Mouse (Mus musculus) embryonic facial prominence, embryonic 15.5 days (tissue): Measurements from ENCODE around the gene 4930402H24Rik. TPM values are rescaled to one million over a fixed set of nuclear protein-coding genes. Genes with fewer than 3 reads are reported as not detected.

Experiments used
- ATAC-seq: fragments of 200-750 bp; cut with Nextera tagmentation; 2 replicates; pipeline ENCODE4 v1.8.0; 2017; ENCODE audit warnings: low read depth, moderate TSS enrichment; ENCODE audit not compliant: insufficient number of reproducible peaks, low FRiP score, low TSS enrichment
- H3K27ac ChIP-seq: fragments of 300-500 bp; sonication (generic); replicated peaks from 2 replicates; pipeline ENCODE4 v1.5.1; 2015; ENCODE audit warnings: mild to moderate bottlenecking, inconsistent platforms
- H3K27me3 ChIP-seq: fragments of 300-500 bp; sonication (generic); 2 replicates; pipeline ENCODE4 v1.6.1; 2015; ENCODE audit warnings: inconsistent platforms
- H3K36me3 ChIP-seq: fragments of 300-500 bp; sonication (generic); 2 replicates; pipeline ENCODE4 v1.6.1; 2015; ENCODE audit warnings: mild to moderate bottlenecking, inconsistent platforms
- H3K4me1 ChIP-seq: fragments of 300-500 bp; sonication (generic); 2 replicates; pipeline ENCODE4 v1.6.1; 2015; ENCODE audit warnings: inconsistent platforms
- H3K4me2 ChIP-seq: fragments of 300-500 bp; sonication (generic); replicated peaks from 2 replicates; pipeline ENCODE4 v1.6.1; 2015; ENCODE audit warnings: mild to moderate bottlenecking, inconsistent platforms
- H3K4me3 ChIP-seq: fragments of 300-500 bp; sonication (generic); replicated peaks from 2 replicates; pipeline ENCODE4 v1.5.1; 2015; ENCODE audit warnings: mild to moderate bottlenecking, inconsistent platforms
- H3K9ac ChIP-seq: fragments of 300-500 bp; sonication (generic); 2 replicates; pipeline ENCODE4 v1.6.1; 2015; ENCODE audit warnings: inconsistent platforms
- H3K9me3 ChIP-seq: fragments of 300-500 bp; sonication (generic); replicated peaks from 2 replicates; pipeline ENCODE4 v1.6.1; 2016; ENCODE audit warnings: inconsistent platforms
- WGBS: fragments of 180-500 bp; shearing (Covaris S2); methylation state at CpG from one replicate; pipeline ENCODE4 v1.1.7; 2015; 5-methylcytosine and 5-hydroxymethylcytosine counted together
- polyA plus RNA-seq: library from polyadenylated mRNA; unstranded; fragments of >200 nt; fragmentation: Nextera tagmentation; extraction: Ambion mirVana; gene quantifications from 2 replicates; pipeline ENCODE4 v1.2.1, GENCODE M21; 2015

The 4930402H24Rik gene
- polyA plus RNA-seq: 35.7 and 36.7 TPM in 2 replicates

- peak; percentile 97 for ATAC-seq
- H3K9me3 ChIP-seq: no peaks in the 10 kb centered on the region
- H3K36me3 ChIP-seq: 0 out of 2 replicates have a peak, but pooled peaks cover 3% of the 10 kb centered on the region
- no peaks in the 10 kb centered on the region for H3K27me3 ChIP-seq
- H3K4me2 ChIP-seq: peak within 1 kb of the TSS; percentile 72
- peak within 1 kb of the TSS; percentile 96 for H3K4me3 ChIP-seq
- 5% methylated on average over 44 of the region's 50 CpGs for WGBS
- H3K4me1 ChIP-seq: peaks cover 21% of the 10 kb centered on the region
- H3K27ac ChIP-seq: peak within 1 kb of the TSS; percentile 84
- peak within 1 kb of the TSS; percentile 84 for H3K9ac ChIP-seq
These were observed at the start of gene 4930402H24Rik, which contains the start of gene Atrn for GRCm38 (mm10) chr2:130905751-130906583. TSS of gene 4930402H24Rik (minus strand) at chr2:130906406. TSS of gene Atrn (plus strand) at chr2:130906495.

GRCm38 (mm10) chr2:130950548-130950947, 44.3 kb upstream of the 4930402H24Rik start:
- no peak overlapping the region for H3K9ac ChIP-seq
- H3K27me3 ChIP-seq: no peaks in the 10 kb centered on the region
- H3K36me3 ChIP-seq: peaks cover 18% of the 10 kb centered on the region
- H3K4me1 ChIP-seq: no peaks in the 10 kb centered on the region
- H3K4me3 ChIP-seq: no peak overlapping the region
- H3K9me3 ChIP-seq: no peaks in the 10 kb centered on the region
- ATAC-seq: no peak
- no peak overlapping the region for H3K4me2 ChIP-seq
- WGBS: 0% methylated on average over 1 of the region's 1 CpGs
- no peak overlapping the region for H3K27ac ChIP-seq

GRCm38 (mm10) chr2:130949781-130950180, 43.6 kb upstream of the 4930402H24Rik start:
- ATAC-seq: no peak
- no peak overlapping the region for H3K4me2 ChIP-seq
- no peaks in the 10 kb centered on the region for H3K9me3 ChIP-seq
- H3K27ac ChIP-seq: no peak overlapping the region
- H3K36me3 ChIP-seq: peaks cover 18% of the 10 kb centered on the region
- H3K27me3 ChIP-seq: no peaks in the 10 kb centered on the region
- no peak overlapping the region for H3K9ac ChIP-seq
- no peak overlapping the region for H3K4me3 ChIP-seq
- H3K4me1 ChIP-seq: no peaks in the 10 kb centered on the region
- WGBS: 80% methylated on average over 2 of the region's 2 CpGs

DNA sequence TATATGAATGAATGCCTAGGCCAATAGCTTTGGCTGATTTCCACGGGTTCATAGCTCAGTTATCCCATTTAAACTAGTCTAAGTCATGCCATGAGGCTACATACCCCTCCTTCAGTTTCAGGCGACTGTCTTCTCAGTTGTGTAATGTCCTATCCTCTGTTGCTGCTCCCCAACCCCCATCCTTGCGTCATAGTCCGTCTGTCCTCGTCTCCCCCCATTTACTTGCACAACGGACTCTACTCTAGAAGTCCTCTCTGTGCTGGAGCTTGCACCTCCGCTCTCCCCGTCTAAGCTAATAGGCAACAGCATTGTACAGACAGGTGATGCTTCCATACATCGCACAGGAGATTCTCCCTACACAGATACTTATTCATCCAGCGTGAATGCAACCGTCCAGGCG, 26.7 kb upstream of the 4930402H24Rik start:
- no peaks in the 10 kb centered on the region for H3K9me3 ChIP-seq
- H3K27me3 ChIP-seq: no peaks in the 10 kb centered on the region
- no peak overlapping the region for H3K27ac ChIP-seq
- no peak overlapping the region for H3K9ac ChIP-seq
- ATAC-seq: no peak
- 0 out of 2 replicates have a peak, but pooled peaks cover 9% of the 10 kb centered on the region for H3K4me1 ChIP-seq
- no peak overlapping the region for H3K4me3 ChIP-seq
- 76% methylated on average over 12 of the region's 12 CpGs for WGBS
- H3K4me2 ChIP-seq: no peak overlapping the region
- 0 out of 2 replicates have a peak, but pooled peaks cover under 1% of the 10 kb centered on the region for H3K36me3 ChIP-seq

- 92% methylated on average over 5 of the region's 5 CpGs for WGBS
- no peaks in the 10 kb centered on the region for H3K27me3 ChIP-seq
- no peak for ATAC-seq
These were observed 23.8 kb upstream of the 4930402H24Rik start for GRCm38 (mm10) chr2:130929994-130930393.

GRCm38 (mm10) chr2:130928530-130928929, 22.3 kb upstream of the 4930402H24Rik start:
- ATAC-seq: no peak
- no peak overlapping the region for H3K4me2 ChIP-seq
- H3K9me3 ChIP-seq: no peaks in the 10 kb centered on the region

More at GRCm38 (mm10) chr2:130929994-130930393, 23.8 kb upstream of the 4930402H24Rik start:
- Histone ChIP-seq H3K4me1 (0 out of 2 replicates have a peak, but pooled peaks cover 9% of the 10 kb centered on the region), H3K9ac (no peak overlapping the region), H3K4me2 (no peak overlapping the region), H3K27ac (no peak overlapping the region), H3K4me3 (no peak overlapping the region), H3K9me3 (no peaks in the 10 kb centered on the region), H3K36me3 (no peaks in the 10 kb centered on the region)

GRCm38 (mm10) chr2:130928031-130928430, 21.8 kb upstream of the 4930402H24Rik start:
- H3K4me3 ChIP-seq: no peak overlapping the region
- H3K9ac ChIP-seq: no peak overlapping the region
- ATAC-seq: no peak
- H3K4me2 ChIP-seq: no peak overlapping the region
- H3K4me1 ChIP-seq: 0 out of 2 replicates have a peak, but pooled peaks cover 9% of the 10 kb centered on the region
- WGBS: 86% methylated on average over 4 of the region's 4 CpGs
- H3K9me3 ChIP-seq: no peaks in the 10 kb centered on the region
- H3K27me3 ChIP-seq: no peaks in the 10 kb centered on the region
- no peaks in the 10 kb centered on the region for H3K36me3 ChIP-seq
- H3K27ac ChIP-seq: no peak overlapping the region

More at GRCm38 (mm10) chr2:130928530-130928929, 22.3 kb upstream of the 4930402H24Rik start:
- no peak overlapping the region for H3K4me3 ChIP-seq
- no peak overlapping the region for H3K27ac ChIP-seq
- no peaks in the 10 kb centered on the region for H3K27me3 ChIP-seq
- 0 out of 2 replicates have a peak, but pooled peaks cover 9% of the 10 kb centered on the region for H3K4me1 ChIP-seq
- no peak overlapping the region for H3K9ac ChIP-seq
- H3K36me3 ChIP-seq: no peaks in the 10 kb centered on the region

DNA sequence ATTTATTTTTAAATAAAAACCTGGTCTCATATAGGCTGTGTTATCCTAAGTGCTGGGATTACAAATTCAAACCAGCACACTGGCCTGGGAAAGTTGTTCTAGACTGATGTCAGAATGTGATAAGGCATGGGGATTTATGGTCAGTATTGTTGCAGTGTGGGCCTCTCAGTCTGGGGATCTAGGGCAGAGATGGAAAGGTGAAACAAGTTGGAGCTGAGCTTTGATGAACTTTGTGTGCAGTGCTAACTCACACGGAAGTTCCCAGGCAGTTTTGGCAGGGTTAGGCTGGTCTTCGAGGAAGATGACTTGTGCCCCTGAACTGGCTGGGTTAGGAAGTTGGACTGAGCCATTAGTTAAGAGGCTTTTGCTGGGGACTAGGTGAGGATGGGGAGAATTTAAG, 18.7 kb upstream of the 4930402H24Rik start:
- WGBS: 78% methylated on average over 2 of the region's 2 CpGs
- no peaks in the 10 kb centered on the region for H3K4me1 ChIP-seq
- H3K9ac ChIP-seq: no peak overlapping the region
- H3K27me3 ChIP-seq: no peaks in the 10 kb centered on the region
- H3K36me3 ChIP-seq: no peaks in the 10 kb centered on the region
- H3K27ac ChIP-seq: no peak overlapping the region
- H3K9me3 ChIP-seq: no peaks in the 10 kb centered on the region
- no peak overlapping the region for H3K4me3 ChIP-seq
- H3K4me2 ChIP-seq: no peak overlapping the region
- ATAC-seq: no peak

DNA sequence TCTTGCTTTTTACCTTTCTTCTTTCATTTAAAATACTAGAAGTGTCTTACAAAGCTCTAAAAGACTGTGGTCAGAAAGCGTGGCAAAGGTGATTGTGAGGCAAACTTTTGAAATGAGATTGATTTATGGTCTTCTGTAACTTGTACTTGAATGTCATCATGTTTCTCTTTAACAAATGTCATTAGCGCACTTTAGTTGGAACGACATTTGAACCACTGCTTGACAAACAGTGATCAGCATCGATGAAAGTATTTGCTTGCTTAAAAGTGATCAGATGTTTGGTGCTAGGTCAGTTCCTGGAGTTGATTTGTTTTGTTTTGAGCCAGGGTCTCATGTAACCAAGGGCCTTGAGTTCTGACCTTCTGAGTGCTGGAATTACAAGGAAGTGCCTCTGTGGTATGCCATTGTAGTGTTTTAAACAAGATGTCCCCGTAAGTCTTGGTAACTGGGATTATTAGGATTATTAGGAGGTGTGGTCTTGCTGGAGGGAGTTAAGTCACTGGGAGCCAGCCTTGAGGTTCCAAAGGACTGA, 12.9 kb upstream of the 4930402H24Rik start:
- Histone ChIP-seq H3K9me3 (no peaks in the 10 kb centered on the region), H3K9ac (no peak overlapping the region), H3K27ac (no peak overlapping the region), H3K36me3 (no peaks in the 10 kb centered on the region), H3K4me3 (no peak overlapping the region), H3K4me1 (peaks cover 10% of the 10 kb centered on the region), H3K4me2 (no peak overlapping the region), H3K27me3 (no peaks in the 10 kb centered on the region)
- 56% methylated on average over 5 of the region's 5 CpGs for WGBS
- ATAC-seq: no peak

DNA sequence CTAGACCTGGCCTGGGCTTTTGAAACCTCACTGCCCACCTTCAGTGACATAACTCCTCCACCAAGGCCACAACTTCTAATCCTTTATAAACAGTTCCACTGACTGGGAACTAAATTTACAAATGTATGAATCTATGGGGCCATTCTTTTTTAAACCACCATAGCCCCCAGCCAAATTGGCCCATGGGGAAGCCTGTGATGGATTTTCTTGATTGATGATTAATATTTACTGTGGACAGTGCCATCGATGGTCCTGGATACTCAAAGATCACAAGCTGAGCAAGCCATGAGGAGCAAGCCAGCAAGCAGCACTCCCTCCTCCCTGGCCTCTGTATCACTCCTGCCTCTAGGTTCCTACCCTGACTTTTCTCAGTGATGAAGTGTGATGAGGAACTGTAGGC, 11.5 kb upstream of the 4930402H24Rik start:
- peaks cover 10% of the 10 kb centered on the region for H3K4me1 ChIP-seq
- no peak for ATAC-seq
- no peaks in the 10 kb centered on the region for H3K9me3 ChIP-seq
- H3K4me3 ChIP-seq: no peak overlapping the region
- H3K27me3 ChIP-seq: no peaks in the 10 kb centered on the region
- no peak overlapping the region; the same call in 1 of the 2 replicates for H3K27ac ChIP-seq
- WGBS: 83% methylated on average over 1 of the region's 1 CpGs
- H3K9ac ChIP-seq: no peak overlapping the region
- H3K36me3 ChIP-seq: no peaks in the 10 kb centered on the region
- H3K4me2 ChIP-seq: no peak overlapping the region

DNA sequence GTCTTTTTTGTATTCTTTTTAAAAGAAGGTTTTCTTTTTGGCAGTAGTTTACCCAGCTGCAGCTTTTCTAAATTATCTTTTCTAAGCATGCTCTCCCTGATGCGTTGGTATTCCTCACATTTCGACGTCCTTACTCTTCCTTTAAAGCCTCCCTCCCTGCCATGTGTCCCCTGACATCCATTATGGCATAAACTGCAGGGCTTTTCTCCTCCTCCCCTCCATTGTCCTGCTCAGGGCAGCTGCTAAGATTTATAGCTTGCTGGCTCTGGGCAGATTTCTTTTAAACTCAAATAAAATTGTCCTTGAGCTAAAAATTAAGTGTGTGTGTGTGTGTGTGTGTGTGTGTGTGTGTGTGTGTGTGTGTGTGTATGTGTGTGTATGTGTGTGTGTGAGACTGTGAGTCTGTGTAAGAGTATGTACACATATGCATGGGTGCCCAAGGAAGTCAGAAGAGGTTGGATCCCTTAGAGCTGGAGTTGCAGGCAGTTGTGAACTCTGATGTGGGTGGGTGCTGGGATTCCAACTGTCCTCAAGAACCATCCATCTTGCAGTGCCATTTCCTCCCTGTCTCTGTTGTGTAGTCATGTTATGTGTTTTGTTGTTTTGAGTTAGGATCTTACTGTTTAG, 10.4 kb upstream of the 4930402H24Rik start:
- Histone ChIP-seq H3K4me2 (no peak overlapping the region), H3K9ac (no peak overlapping the region), H3K27me3 (no peaks in the 10 kb centered on the region), H3K4me3 (no peak overlapping the region), H3K9me3 (no peaks in the 10 kb centered on the region), H3K27ac (peak overlapping the region; percentile 87), H3K4me1 (peaks cover 10% of the 10 kb centered on the region), H3K36me3 (no peaks in the 10 kb centered on the region)
- WGBS: 26% methylated on average over 3 of the region's 3 CpGs
- ATAC-seq: peak; percentile 84
